Mouse (Mus musculus): ENCODE data around the gene Opcml. TPM values are rescaled to one million over a fixed set of nuclear protein-coding genes. Genes with fewer than 3 reads are reported as not detected.

Gene Opcml
- polyA plus RNA-seq, 1 experiment from 2014 or later = 6.1 TPM

DNA sequence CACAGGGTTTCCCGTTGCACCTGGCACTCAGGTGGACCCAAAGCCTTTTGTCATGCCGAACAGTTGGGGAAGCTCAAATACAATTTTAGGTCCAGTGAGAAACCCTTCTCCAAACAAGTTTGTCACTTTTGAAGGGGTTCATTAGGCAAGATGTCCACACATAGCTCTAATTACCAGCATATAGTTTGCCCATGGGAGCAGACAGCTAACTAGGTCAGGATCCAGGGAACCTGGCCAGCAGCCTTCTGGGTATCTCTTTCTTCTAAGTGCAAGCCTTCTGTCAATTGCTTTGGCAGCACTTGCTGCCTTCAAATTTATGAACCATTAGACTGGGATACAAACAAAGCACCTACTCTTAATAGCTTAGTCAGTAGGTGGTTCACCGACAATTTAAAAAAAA lies 653.9 kb downstream of the Opcml start:
- H3K9me3 ChIP-seq (replicated peaks; ENCODE audit: control insufficient read depth, low read length) = no peaks in the 10 kb centered on the region
- no peak for ATAC-seq (replicated peaks; ENCODE audit: extremely low read depth, insufficient read depth, low FRiP score)
- no peak overlapping the region for H3K9ac ChIP-seq (ENCODE audit: low read length)
- H3K27me3 ChIP-seq (ENCODE audit: control insufficient read depth, insufficient read depth, low read length) = no peaks in the 10 kb centered on the region
- peaks cover 4% of the 10 kb centered on the region for H3K4me1 ChIP-seq (ENCODE audit: control insufficient read depth, insufficient read depth, low read length)
- H3K4me3 ChIP-seq (ENCODE audit: low read length) = no peak overlapping the region
- no peak overlapping the region for H3K4me2 ChIP-seq (ENCODE audit: low read depth, low read length)
- no peak overlapping the region for H3K27ac ChIP-seq (ENCODE audit: low read length)
- no peaks in the 10 kb centered on the region for H3K36me3 ChIP-seq (ENCODE audit: control insufficient read depth, insufficient read depth)
- WGBS = 75% methylated on average over 3 of the region's 3 CpGs

DNA sequence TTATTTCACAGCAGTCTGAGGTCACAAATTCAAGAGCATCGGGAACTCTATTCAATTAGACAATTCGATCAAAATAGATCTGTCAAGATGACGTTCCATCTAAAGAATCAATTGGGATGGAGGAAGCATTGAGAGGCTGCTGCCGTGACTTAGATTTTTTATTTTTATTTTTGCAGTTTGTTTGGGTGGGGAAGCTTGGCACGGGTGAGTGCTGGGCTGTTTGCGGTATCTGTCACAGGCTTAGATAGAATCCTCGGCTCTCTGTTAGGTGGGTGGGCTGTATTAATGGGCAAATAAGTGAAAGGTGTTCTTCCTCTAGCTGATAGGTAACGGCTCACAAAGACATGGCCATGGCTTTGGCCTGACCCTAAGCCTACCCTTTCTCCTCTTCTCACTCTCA lies 654.4 kb downstream of the Opcml start:
- Histone ChIP-seq H3K9ac (ENCODE audit: low read length) (no peak overlapping the region), H3K9me3 (replicated peaks; ENCODE audit: control insufficient read depth, low read length) (no peaks in the 10 kb centered on the region), H3K4me2 (ENCODE audit: low read depth, low read length) (no peak overlapping the region), H3K4me1 (ENCODE audit: control insufficient read depth, insufficient read depth, low read length) (peaks cover 4% of the 10 kb centered on the region), H3K27me3 (ENCODE audit: control insufficient read depth, insufficient read depth, low read length) (no peaks in the 10 kb centered on the region), H3K36me3 (ENCODE audit: control insufficient read depth, insufficient read depth) (no peaks in the 10 kb centered on the region), H3K4me3 (ENCODE audit: low read length) (no peak overlapping the region), H3K27ac (ENCODE audit: low read length) (no peak overlapping the region)
- ATAC-seq (replicated peaks; ENCODE audit: extremely low read depth, insufficient read depth, low FRiP score) = no peak
- 75% methylated on average over 8 of the region's 8 CpGs for WGBS

DNA sequence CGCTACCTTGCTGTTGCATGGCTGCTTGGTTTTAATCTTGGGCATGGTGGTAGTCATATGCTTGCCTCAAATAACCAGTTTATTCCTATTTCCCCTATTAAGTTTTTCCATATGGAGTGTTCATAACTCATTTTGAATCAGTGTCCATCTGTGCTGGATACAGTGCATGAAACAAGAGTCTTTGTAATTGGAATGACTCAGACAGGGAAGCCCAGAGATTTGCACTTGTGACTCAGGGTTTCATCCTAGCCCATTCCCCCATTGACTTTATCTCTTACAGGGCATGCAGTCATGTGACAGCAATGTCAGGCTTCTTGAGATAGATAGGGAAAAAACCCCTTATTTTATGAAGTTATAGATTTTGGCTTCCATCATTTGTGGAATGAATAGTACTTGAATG lies 655.3 kb downstream of the Opcml start:
- Histone ChIP-seq H3K9me3 (replicated peaks; ENCODE audit: control insufficient read depth, low read length) (no peaks in the 10 kb centered on the region), H3K9ac (ENCODE audit: low read length) (no peak overlapping the region), H3K27ac (ENCODE audit: low read length) (no peak overlapping the region), H3K4me3 (ENCODE audit: low read length) (no peak overlapping the region), H3K36me3 (ENCODE audit: control insufficient read depth, insufficient read depth) (no peaks in the 10 kb centered on the region), H3K27me3 (ENCODE audit: control insufficient read depth, insufficient read depth, low read length) (no peaks in the 10 kb centered on the region), H3K4me1 (ENCODE audit: control insufficient read depth, insufficient read depth, low read length) (no peaks in the 10 kb centered on the region), H3K4me2 (ENCODE audit: low read depth, low read length) (no peak overlapping the region)
- no peak for ATAC-seq (replicated peaks; ENCODE audit: extremely low read depth, insufficient read depth, low FRiP score)
- 89% methylated on average over 1 of the region's 1 CpGs for WGBS

DNA sequence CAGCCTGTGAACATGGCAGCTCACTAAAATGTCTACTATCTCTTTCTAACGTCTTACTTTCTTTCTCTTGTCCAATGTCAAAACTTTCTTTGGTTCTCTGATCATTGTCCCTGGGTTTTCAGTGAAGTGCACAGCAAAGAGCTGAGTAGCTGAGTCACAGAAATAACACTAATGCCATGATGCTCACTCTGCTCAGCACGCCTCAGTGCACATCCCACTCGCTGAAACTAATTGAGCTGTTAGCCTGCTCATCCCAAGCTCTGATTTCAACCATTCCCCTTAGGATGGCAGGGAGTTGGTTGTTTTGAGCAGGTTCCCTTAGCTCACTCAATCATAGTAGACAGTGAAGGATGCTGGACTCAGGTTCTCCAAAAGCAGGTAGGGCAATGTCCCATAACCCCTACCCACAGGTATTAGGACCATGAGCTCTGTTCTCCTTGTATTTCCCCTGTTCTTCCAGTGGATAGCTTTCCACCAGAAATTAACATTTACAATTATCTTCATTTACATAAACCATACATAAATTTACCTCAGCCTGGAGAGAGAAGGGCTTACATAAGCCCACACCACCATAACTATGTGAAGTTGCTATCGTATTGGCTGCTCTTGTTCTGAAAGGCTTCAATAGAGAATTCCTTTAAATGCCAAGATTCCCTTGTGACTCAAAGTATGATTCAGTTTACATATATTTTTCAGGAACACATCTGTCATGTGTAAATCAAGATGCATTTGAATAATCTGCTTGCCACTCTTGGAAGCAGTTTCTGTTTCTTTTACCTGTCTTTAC lies 655.9 kb downstream of the Opcml start:
- 85% methylated on average over 4 of the region's 4 CpGs for WGBS
- Histone ChIP-seq H3K9me3 (replicated peaks; ENCODE audit: control insufficient read depth, low read length) (no peaks in the 10 kb centered on the region), H3K27ac (ENCODE audit: low read length) (no peak overlapping the region), H3K27me3 (ENCODE audit: control insufficient read depth, insufficient read depth, low read length) (no peaks in the 10 kb centered on the region), H3K4me2 (ENCODE audit: low read depth, low read length) (no peak overlapping the region), H3K36me3 (ENCODE audit: control insufficient read depth, insufficient read depth) (no peaks in the 10 kb centered on the region), H3K9ac (ENCODE audit: low read length) (no peak overlapping the region), H3K4me1 (ENCODE audit: control insufficient read depth, insufficient read depth, low read length) (no peaks in the 10 kb centered on the region), H3K4me3 (ENCODE audit: low read length) (no peak overlapping the region)
- ATAC-seq (replicated peaks; ENCODE audit: extremely low read depth, insufficient read depth, low FRiP score) = no peak

GRCm38 (mm10) chr9:28452509-28452908 lies 661.9 kb downstream of the Opcml start:
- no peaks in the 10 kb centered on the region for H3K36me3 ChIP-seq (ENCODE audit: control insufficient read depth, insufficient read depth)
- no peak overlapping the region for H3K9ac ChIP-seq (ENCODE audit: low read length)
- ATAC-seq (replicated peaks; ENCODE audit: extremely low read depth, insufficient read depth, low FRiP score) = no peak
- H3K4me1 ChIP-seq (ENCODE audit: control insufficient read depth, insufficient read depth, low read length) = no peaks in the 10 kb centered on the region
- H3K9me3 ChIP-seq (replicated peaks; ENCODE audit: control insufficient read depth, low read length) = no peaks in the 10 kb centered on the region
- no peak overlapping the region for H3K4me3 ChIP-seq (ENCODE audit: low read length)
- no peak overlapping the region for H3K4me2 ChIP-seq (ENCODE audit: low read depth, low read length)
- 76% methylated on average over 2 of the region's 2 CpGs for WGBS
- no peak overlapping the region for H3K27ac ChIP-seq (ENCODE audit: low read length)
- H3K27me3 ChIP-seq (ENCODE audit: control insufficient read depth, insufficient read depth, low read length) = no peaks in the 10 kb centered on the region

DNA sequence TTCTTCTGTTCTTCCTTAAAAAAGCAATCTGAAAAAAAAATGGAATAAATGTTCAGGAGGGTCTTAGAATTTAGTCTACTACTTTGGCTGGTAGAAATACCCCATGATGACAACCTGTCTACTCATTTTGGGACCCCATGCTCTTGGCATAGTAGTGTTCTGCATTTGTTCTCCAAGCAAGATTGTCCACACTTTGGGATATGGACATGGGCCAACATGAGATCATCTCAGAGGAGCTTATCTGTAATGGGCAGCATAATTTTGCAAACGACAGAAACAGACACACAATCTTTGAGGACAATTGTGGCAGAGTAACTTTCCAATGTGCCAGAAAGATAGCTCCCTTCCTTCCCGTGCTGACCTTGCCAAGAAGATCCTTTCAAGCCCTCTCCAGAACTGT lies 662.5 kb downstream of the Opcml start:
- no peaks in the 10 kb centered on the region for H3K27me3 ChIP-seq (ENCODE audit: control insufficient read depth, insufficient read depth, low read length)
- no peaks in the 10 kb centered on the region for H3K4me1 ChIP-seq (ENCODE audit: control insufficient read depth, insufficient read depth, low read length)
- H3K36me3 ChIP-seq (ENCODE audit: control insufficient read depth, insufficient read depth) = no peaks in the 10 kb centered on the region
- no peak for ATAC-seq (replicated peaks; ENCODE audit: extremely low read depth, insufficient read depth, low FRiP score)
- no peaks in the 10 kb centered on the region for H3K9me3 ChIP-seq (replicated peaks; ENCODE audit: control insufficient read depth, low read length)
- 28% methylated on average over 2 of the region's 2 CpGs for WGBS
- H3K9ac ChIP-seq (ENCODE audit: low read length) = no peak overlapping the region
- H3K4me2 ChIP-seq (ENCODE audit: low read depth, low read length) = no peak overlapping the region
- H3K4me3 ChIP-seq (ENCODE audit: low read length) = no peak overlapping the region
- H3K27ac ChIP-seq (ENCODE audit: low read length) = no peak overlapping the region

- Histone ChIP-seq H3K27ac (ENCODE audit: low read length) (no peak overlapping the region), H3K4me2 (ENCODE audit: low read depth, low read length) (no peak overlapping the region), H3K27me3 (ENCODE audit: control insufficient read depth, insufficient read depth, low read length) (no peaks in the 10 kb centered on the region), H3K36me3 (ENCODE audit: control insufficient read depth, insufficient read depth) (no peaks in the 10 kb centered on the region), H3K9ac (ENCODE audit: low read length) (no peak overlapping the region), H3K4me3 (ENCODE audit: low read length) (no peak overlapping the region), H3K4me1 (ENCODE audit: control insufficient read depth, insufficient read depth, low read length) (no peaks in the 10 kb centered on the region), H3K9me3 (replicated peaks; ENCODE audit: control insufficient read depth, low read length) (no peaks in the 10 kb centered on the region)
- no peak for ATAC-seq (replicated peaks; ENCODE audit: extremely low read depth, insufficient read depth, low FRiP score)
- WGBS = 65% methylated on average over 7 of the region's 7 CpGs
These were observed 667.6 kb downstream of the Opcml start for GRCm38 (mm10) chr9:28457982-28458770.

- no peak overlapping the region for H3K27ac ChIP-seq (ENCODE audit: low read length)
- H3K9me3 ChIP-seq (replicated peaks; ENCODE audit: control insufficient read depth, low read length) = no peaks in the 10 kb centered on the region
- no peaks in the 10 kb centered on the region for H3K27me3 ChIP-seq (ENCODE audit: control insufficient read depth, insufficient read depth, low read length)
- H3K9ac ChIP-seq (ENCODE audit: low read length) = no peak overlapping the region
- H3K4me1 ChIP-seq (ENCODE audit: control insufficient read depth, insufficient read depth, low read length) = no peaks in the 10 kb centered on the region
- 64% methylated on average over 6 of the region's 6 CpGs for WGBS
- ATAC-seq (replicated peaks; ENCODE audit: extremely low read depth, insufficient read depth, low FRiP score) = no peak
- H3K4me2 ChIP-seq (ENCODE audit: low read depth, low read length) = no peak overlapping the region
- no peak overlapping the region for H3K4me3 ChIP-seq (ENCODE audit: low read length)
- H3K36me3 ChIP-seq (ENCODE audit: control insufficient read depth, insufficient read depth) = no peaks in the 10 kb centered on the region
These were observed 673.0 kb downstream of the Opcml start for GRCm38 (mm10) chr9:28463622-28464021.

DNA sequence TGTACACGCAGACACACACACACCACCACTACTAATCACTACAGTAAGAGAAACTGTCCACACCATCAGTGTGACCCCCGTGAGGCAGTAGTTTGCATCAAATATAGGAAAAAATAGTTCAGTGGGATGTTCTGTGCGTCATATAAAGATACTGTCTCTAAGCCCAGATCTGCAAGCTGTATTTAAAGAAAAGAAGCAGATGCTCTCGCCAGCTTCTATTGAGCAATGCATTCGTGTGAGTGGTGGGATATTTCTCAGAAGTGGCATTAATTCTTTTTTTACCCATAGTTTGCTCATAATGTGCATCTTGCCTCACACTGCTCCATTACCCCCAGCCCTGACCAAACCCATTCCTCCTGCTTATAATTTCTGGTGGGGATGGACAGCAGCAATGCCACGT lies 678.8 kb downstream of the Opcml start:
- no peaks in the 10 kb centered on the region for H3K9me3 ChIP-seq (replicated peaks; ENCODE audit: control insufficient read depth, low read length)
- no peaks in the 10 kb centered on the region for H3K4me1 ChIP-seq (ENCODE audit: control insufficient read depth, insufficient read depth, low read length)
- 73% methylated on average over 6 of the region's 6 CpGs for WGBS

More for the DNA sequence above, 678.8 kb downstream of the Opcml start:
- H3K27me3 ChIP-seq (ENCODE audit: control insufficient read depth, insufficient read depth, low read length) = no peaks in the 10 kb centered on the region
- no peaks in the 10 kb centered on the region for H3K36me3 ChIP-seq (ENCODE audit: control insufficient read depth, insufficient read depth)
- ATAC-seq (replicated peaks; ENCODE audit: extremely low read depth, insufficient read depth, low FRiP score) = no peak
- no peak overlapping the region for H3K9ac ChIP-seq (ENCODE audit: low read length)
- no peak overlapping the region for H3K4me3 ChIP-seq (ENCODE audit: low read length)
- no peak overlapping the region for H3K4me2 ChIP-seq (ENCODE audit: low read depth, low read length)
- H3K27ac ChIP-seq (ENCODE audit: low read length) = no peak overlapping the region

Data from heart, embryonic 16.5 days (tissue).